Mouse (Mus musculus) heart, adult 11 months (tissue): ENCODE data around the gene Slc4a1.

ENCODE experiments used
- DNase-seq: peaks from one replicate; pipeline ENCODE4 v3.0.0; 2022

The Slc4a1 gene

DNA sequence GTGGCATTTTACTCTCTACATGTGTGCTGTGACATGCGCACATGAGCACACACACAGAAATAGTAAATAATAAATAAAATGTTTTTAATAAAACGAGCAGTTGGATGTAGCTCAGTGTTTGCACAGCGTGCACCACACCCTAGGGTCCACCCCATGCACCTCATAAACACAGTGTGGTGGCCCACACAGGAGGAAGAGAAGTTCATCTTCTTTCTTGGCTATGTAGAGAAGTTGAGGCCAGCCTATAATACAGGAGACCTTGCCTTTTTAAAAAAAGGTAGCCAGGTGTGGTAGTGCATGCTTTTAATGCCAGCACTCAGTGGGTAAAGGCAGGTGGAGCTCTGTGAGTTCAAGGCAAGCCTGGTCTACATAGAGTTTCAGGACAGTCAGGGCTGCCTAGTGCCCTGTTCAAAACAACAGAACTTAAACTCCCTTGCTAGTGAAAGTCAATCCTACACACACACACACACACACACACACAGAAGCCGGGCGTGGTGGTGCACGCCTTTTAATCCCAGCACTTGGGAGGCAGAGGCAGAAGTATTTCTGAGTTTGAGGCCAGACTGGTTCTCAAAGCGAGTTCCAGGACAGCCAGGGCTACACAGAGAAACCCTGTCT lies 8.2 kb upstream of the Slc4a1 start:
- DNase-seq, result no peak

DNA sequence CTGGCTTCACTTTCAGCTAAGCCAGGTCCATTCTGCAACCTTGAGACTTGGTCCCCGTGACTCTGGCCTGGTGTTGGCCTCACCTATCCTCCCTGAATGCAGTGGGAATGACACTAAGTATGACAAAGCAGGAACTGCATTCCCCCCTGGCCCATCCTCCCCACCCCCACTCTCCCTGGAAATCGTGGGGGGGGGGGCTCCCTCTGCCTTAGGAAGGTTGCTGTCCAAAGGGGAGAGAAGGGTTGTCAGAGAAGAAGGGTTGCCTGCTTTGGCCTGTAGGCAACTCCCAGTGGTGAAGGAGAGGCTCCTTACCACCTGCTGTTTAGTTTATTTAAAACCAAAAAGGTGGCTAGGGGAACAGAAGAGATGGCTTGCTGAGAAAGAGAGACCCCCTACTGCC lies 7.6 kb upstream of the Slc4a1 start:
- DNase-seq, result no peak

DNA sequence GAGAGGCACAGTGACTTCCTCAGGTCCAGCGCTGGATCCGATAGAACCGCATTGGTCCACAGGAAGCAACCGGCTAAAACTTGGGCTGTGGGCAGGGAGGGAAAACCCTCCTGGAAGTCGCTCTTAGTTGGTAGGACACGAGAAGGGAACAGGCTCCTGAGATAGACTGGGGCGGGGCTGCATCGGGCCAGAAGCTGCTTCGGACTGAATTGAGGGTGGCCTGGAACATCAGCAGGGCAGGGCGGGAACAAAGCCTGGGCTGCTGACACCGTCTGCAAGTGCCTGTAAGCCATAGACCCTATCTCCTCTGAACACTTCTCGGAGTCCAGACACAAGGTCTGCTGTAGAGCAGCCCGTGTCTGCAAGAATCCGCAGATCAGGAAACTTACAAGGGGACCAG lies 6.9 kb upstream of the Slc4a1 start:
- no peak for DNase-seq

DNA sequence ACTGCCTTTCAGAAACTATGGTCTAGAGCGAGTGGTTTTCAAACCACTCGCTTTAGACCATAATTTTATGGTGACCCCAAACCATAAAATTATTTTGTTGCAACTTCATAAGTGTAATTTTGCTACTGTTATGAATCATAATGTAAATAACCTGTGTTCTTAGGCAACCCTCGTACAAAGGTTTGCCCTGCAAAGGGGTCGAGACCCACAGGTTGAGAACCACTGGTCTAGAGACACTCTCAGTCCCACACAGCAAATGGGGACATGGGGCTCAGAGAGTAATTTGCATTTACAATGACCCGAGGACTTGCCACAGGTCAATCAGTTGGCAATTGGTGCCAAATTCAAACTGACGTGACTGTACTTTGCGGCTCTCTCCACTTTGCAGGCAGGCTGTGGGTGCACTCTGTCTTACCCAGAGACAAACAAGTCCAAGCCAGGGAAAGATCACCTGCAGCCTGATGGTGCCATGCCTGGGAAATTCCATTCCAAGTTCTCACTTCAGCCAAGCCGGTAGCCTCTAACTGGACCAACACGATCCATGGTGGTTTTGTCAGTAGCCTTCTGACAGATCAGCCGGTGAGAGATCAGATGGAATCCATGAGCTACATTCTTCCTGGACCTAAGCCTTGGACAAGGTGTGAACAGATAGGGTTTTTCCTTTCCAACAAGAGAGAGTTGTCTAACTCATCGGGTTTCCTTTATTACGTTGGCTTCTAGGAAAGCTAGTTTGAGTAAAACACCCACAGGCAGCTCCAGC lies 6.1 kb upstream of the Slc4a1 start:
- DNase-seq, result no peak

DNA sequence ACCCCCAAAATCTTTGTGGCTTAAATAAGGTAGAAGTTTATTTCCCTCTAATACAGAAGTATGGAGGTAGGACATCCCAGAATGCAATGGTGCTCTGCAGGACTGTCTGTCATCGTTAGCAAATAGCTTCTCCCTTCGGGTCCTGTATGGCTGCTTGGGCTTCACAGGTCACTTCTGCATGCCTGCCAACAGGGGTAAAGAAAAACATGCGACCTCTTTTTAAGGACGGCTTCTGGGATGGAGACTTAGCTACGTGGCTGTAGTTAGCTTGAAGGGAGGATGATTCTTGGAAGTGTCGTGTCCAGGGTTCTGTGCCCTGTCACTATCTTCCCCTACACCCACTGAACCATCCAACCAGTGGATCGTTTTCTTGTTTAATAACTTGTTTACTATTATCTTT lies 4.3 kb upstream of the Slc4a1 start:
- no peak for DNase-seq

DNA sequence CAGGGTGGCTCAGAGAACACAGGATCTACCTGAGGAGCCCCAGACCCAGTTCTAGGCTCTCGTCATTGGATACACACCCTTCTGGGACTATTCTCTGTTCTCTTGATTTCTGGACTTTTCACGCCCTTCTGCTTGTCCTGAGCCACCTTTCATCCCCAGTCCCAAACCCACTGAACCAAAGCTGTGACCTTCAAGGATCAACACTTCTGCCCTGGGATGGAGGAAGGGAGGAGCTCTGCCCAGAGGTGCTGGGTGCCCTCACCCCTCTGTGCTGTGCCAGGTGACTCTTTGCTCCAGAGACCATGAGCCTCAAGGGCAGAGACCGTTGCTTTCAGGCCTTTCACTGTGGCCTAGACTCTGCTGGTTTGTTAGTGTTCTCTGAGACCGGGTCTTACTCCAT lies 3.3 kb upstream of the Slc4a1 start:
- DNase-seq, result no peak

DNA sequence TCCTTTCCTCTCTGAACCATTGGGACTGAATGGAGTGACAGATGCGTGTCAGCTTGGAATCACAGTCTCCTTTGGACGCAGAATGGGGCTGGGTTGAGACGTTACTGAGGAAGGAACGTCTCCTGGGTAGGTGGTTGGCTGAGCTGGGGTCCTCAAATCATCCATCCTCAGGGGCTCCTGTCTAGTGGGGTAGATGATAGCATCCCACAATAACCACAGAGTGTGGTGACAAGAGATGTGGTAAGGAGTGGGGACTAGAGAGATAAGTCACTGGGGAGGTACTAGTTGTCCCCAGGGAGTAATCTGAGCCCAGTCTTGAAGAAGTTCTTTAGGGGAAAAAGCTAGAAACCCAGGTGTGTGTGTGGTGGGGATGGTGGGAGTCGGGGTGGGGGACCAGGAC lies 2.3 kb upstream of the Slc4a1 start:
- no peak for DNase-seq

DNA sequence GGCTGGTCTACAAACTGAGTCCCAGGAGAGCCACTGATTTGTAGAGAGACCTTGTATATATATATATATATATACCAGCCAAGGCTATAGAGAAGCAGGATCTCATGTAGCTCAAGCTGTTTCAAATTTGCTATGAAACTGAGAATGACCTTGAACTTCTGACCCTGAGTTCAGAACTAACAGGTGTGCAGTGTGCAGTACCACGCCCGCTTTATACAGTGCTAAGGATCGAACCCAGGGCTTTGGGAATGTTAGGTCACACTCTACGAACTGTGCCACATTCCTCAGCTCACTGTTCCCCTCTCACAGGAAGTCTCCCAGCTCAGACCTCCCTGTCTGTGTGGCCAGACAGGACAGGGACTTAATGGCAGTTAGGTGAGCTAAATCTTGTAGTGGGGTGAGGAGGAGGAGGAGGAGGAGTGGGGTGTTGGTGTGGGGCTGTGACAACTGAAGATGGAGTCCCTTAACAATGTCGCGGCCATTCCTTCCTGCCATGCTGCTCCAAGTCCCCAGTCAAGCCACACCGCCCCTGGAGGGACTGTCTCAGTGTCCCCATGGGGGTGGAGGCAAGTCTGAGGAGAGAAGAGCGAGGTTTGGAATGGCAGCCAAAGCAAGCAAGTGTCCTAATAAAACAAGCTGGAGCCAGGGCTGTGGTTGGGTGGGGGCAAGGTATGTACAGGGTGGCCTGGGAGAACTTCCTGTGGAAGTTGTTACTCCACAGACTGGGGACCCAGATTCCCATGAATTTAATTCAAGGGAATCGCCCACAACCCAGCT lies 1.7 kb upstream of the Slc4a1 start:
- DNase-seq, result peak; percentile 85

DNA sequence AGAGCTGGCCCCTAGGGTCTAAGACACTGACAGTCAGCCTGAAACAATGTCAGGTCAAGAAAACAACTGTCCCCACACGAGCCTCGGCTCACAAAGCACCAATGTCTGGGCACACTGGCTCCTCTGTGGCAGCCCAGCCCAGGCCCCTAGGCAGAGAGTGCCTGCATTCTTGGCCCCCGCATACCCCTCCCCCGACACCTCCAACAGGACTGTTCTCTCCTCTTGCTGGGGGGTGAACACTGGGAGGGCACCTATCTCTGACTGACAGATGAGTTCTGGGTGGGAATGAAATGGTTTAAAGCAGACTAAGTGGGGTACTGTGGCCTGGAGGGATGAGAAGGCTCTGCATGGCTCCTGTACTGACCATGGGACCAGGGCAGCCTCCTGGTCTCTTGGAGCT lies 304 bp downstream of the Slc4a1 start:
- no peak for DNase-seq

DNA sequence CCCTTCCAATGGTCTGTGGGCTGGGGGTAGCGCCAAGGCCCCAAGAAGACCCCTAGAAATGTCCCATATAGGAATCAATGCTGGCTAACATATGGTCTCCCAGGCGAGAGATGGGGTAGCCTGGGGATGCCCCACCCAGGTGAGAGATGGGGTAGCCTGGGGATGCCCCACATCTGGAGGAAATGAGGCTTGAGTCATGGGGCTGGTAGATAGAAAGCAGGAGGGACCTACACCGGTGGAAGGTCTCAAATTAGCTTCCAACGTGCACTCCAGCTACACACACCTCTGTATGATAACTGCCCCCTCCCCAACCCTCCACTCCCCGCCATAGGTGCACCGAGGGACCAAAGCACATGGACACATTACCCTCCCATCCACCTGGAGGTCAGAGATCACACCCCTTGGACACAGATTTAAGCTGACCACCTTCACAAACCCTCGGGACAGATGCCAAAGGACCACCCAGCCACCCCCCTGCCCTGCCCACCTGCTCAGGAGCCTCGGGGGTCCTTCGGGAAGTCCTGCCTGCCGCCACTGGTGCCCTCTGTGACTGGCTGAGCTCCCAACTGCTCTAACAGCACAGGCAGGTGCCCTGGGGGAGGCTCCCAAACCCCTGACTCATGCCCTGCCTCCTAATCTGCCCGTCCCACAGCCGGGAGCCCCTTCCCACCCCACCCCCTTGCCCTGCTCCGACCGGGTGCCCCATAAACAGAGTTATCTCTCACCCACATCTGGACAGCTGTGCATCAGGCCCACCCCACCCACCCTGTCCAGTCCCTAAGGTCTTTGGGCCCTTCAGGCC lies 1.2 kb downstream of the Slc4a1 start:
- peak; percentile 84 for DNase-seq

DNA sequence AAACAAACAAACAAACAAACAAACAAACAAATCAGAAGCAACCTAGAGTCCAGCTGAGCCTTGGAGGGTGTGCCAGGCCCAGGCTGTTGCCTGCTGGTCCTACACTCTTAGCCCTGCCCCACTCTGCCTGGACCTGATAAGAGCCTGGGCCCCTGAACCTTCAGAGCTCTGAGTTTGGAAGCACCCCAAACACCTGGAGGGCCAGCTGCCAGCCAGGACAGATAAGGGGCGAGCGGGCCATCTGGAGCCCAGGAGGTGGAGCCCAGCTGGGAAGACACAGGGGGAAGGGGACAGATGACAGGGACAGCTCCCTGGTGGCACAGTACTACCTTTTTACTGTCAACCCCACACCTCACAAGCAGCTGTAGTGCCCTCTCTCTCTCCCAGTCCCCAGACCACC lies 2.4 kb downstream of the Slc4a1 start:
- peak; percentile 88 for DNase-seq

DNA sequence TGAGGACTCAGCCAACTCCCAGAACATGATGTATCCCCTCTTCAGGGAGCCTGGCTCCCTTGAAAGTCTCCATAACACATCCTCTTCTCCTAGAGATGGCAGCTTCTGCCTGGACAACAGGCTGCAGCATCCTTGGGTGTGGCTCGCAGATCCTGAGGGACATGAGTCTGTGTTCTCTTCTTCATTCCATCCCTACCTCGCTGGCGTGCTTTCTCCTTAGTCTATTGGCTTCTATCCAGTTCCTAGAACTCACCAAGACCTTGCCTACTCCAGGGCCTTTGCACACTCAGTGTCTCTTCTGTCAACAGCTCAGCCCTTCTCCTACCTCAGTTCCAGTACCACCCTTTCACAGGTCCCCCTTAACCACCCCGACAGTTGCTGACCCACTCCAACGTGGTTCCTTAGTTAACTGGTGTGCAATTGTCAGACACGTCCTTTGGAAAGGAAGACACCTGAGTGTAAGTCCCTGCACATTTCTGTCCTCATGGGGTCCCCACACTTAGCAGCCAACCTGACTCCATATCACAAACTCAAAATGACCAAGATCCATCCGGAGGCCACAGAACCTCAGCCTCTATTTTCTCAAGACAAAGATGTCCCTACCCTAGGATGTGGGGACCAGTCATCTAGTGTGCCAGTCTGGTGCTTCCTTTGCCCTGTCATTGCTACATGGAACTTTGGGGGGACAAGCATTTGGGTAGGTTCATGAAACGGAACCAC lies 4.1 kb downstream of the Slc4a1 start:
- DNase-seq, result peak; percentile 81

DNA sequence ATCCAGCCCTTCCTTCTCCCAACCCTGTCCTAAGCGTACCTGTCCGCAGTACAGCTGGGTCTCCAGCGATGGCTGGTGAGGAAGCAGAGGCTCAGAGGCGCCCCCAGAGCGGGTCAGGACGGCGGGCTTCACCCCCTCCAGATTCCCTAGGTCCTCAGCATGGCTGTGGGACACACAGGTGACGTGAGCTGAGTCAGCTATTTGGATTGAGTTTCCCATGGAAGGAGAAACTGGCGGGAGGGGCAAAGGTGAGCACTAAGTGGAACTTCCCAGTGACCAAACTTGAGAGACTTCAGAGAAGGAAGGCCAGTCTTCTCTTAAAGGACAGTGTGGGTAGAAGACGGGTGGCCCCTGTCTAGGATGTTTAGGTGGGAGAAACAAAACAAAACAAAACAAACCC lies 7.6 kb downstream of the Slc4a1 start:
- no peak for DNase-seq

DNA sequence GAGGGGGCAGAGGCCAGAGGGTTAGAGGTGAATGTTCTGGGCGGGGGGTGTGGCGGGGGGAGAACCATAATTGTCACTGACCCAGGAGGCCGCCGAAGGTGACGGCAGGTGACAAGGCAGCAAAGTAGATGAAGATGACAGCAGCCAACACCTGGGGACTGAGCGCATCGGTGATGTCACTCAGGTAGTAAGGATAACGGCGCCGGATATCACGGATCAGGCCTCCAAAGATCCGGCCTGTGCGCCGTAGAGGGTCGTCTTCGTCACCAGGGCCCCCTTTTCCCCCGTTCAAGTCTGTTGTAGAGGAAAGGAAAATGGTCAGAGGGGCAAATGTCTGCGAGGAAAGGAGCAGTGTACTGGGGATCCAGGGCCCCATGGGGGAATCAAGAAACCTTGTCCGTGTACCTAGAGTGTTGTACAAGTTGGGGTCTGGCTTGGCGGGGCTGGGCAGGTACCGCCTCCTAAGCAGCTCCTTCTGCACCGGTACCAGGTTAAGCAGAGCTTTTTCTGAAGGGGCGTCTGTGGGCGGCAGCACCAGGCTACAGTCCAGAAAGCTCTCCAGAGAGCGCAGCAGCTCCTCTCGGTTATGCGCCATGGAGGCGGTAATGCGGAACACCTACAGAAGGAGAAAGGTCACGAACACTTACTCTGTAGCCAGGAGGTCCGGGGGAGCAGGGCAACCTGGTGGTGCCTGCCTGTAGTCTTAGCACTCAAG lies 9.2 kb downstream of the Slc4a1 start:
- DNase-seq, result peak; percentile 80

DNA sequence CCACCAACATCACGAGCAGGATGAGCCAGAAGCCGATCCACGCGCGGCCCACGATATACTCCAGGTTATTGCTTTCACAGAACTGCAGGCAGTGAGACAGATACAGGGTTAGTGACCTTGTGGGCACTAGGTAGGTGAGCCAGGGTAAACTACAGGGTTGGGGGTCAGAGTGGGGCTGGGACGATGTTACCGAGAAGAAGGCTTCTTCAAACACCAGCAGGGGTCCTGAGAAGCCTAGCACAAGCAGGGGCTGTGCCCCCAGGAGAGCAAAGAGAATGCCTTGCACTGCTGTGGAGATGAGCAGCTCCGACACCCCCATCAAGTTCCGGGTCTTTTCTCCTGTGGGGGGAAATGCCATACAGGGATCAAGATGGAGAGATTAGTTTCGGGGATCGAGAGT lies 9.8 kb downstream of the Slc4a1 start:
- peak; percentile 74 for DNase-seq

DNA sequence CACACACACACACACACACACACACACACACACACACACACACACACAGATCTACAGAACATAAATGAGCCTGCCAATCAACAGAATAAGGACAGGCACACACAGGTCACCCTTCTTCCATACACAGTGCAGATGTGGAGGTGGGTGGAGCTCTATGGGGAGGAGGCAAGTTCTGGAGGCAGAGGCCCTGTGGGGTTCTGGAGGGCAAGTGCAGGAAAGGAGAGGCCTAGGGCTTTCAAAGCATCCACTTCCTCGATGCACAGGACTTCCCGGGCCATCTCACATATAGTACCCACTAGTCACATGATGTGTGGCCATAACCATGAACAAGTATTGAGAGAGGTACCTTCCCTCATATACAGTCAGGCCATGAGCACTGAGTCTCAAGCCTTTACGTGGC lies 10.5 kb downstream of the Slc4a1 start:
- DNase-seq, result no peak

DNA sequence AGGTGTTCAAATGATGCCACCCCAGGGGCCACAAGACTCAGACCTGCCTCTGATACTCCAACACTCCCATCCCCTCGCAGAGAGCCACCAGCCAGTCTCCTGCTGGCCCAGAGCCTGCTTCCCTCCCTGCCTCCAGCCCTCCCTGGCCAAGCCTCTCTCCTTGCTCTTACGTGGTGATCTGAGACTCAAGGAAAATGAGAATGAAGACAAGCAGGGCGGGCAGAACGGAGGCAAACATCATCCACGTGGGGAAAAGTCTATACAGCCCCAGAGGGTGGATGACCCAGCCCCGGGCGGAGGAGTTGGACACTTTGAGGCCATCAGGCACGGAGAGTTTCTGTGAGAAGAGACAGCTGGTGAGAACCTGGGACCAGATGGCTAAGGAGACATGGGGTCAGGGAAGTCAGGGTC lies 13.0 kb downstream of the Slc4a1 start:
- peak; percentile 77 for DNase-seq

DNA sequence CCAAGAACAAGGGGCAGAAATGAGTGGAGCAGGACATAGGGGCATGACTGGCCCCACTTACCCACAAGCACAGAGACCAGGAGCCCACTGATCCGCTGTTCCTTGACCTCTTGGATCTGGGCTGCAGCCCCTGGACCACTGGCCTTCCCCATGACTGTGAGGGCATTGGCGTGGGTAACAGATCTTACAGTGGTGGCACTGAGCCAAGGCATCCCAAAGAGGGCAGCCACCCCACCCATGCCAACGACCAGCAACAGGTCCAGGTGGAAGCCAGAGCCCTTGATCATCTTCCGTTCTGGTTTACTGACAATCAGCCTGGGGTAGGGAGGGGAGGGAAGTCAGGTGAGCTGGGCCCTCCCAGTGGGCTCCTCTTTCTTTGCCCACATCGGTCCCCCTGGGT lies 13.6 kb downstream of the Slc4a1 start:
- peak; percentile 86 for DNase-seq

DNA sequence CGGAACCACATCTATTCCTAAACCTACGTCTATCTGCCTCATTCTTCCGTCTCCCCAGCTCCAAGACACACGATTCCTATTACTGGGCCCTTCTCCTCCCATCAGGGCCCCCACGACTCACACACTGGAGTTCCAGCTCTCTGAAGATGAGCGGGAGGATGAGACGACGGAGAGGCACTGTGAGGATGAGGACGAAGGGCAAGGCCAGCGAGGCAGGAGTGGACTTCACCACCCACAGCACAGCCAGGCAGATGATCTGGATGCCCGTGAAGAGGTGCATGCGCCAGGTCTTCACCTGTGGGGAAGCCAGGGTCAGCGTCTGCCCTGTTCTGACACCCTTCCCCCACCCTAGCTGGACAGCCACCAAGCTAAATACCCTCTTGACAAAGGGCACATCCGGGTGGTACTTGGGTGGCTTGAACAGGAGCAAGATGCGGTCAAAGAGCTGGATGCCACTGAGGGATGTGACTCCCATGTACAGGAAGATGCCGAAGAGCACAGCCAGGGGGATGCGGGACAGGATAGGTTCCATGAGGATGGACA lies 15.0 kb downstream of the Slc4a1 start:
- DNase-seq, result peak; percentile 80

DNA sequence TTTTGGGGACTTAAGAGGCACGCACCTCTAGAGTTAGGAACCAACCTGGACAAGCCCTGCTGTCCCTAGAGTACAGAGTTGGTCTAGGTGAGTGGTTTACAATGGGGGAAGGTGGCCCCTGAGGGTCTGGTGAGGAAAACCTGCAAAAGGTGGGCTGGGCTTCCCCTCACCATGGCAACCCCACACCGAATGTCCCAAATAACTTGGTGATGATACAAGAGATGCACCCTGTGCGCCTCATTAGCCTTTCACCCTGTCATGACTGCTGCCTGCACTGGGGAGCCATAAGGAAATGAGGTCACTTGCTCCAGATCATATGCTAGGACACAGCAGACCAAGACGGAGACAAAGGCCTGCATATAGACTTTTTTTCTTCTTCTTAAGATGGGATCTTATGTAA lies 15.6 kb downstream of the Slc4a1 start:
- no peak for DNase-seq

DNA sequence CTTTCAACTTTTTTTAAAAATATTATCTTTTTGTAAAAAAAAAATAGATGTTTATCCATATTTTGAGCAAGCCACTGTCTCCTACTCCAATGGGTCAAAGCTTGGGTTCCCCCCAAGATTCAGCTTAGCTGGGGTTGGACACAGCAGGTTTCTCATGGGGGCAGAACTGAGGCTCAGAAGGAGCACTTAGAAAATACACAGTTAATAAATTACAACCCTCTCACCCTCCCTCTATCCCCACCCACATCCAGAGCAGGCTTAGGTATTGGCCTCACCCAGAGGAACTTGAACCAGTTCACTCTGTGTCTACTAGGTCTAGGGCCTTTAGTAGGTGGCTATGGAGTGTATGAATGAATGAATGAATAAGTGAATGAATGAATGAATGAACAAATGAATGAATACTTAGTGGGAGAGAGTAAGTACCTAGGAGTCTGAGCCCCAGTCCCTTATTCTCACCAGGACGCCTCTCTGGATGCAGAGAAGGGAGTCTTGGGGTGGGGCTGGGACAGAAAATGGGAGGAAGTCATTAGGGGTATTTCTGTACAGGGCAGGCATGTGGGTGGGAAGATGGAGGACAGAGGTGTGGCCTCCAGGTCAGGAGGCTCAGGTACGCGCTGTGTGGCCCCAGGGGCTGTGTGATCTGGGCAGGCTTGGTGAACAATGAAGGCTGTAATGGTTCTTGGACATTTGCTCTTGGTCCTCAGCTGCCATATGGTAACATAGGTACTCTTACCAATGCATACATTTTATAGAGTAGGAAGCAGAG lies 16.6 kb downstream of the Slc4a1 start:
- DNase-seq, result no peak
